Mouse (Mus musculus) neural tube, embryonic 13.5 days (tissue): ENCODE measurements around the gene Wasf2. TPM values are rescaled to one million over a fixed set of nuclear protein-coding genes. Genes with fewer than 3 reads are reported as not detected.

Source experiments
- ATAC-seq: fragments of 200-750 bp; cut with Nextera tagmentation; 2 replicates; pipeline ENCODE4 v1.8.0; 2017; ENCODE audit warnings: low read depth, mild to moderate bottlenecking, moderate TSS enrichment, moderate library complexity
- H3K27ac ChIP-seq: fragments of 300-500 bp; sonication (generic); replicated peaks from 2 replicates; pipeline ENCODE4 v1.5.1; 2015; ENCODE audit warnings: moderate library complexity, mild to moderate bottlenecking, inconsistent platforms
- H3K27me3 ChIP-seq: fragments of 300-500 bp; sonication (generic); 2 replicates; pipeline ENCODE4 v1.6.1; 2015; ENCODE audit warnings: mild to moderate bottlenecking, inconsistent platforms
- H3K36me3 ChIP-seq: fragments of 300-500 bp; sonication (generic); 2 replicates; pipeline ENCODE4 v1.6.1; 2015; ENCODE audit warnings: mild to moderate bottlenecking, inconsistent platforms
- H3K4me1 ChIP-seq: fragments of 300-500 bp; sonication (generic); replicated peaks from 2 replicates; pipeline ENCODE4 v1.6.1; 2015; ENCODE audit warnings: inconsistent platforms
- H3K4me2 ChIP-seq: fragments of 300-500 bp; sonication (generic); 2 replicates; pipeline ENCODE4 v1.6.1; 2015; ENCODE audit warnings: inconsistent platforms, mild to moderate bottlenecking, moderate library complexity
- H3K4me3 ChIP-seq: fragments of 300-500 bp; sonication (generic); 2 replicates; pipeline ENCODE4 v1.5.1; 2015; ENCODE audit warnings: mild to moderate bottlenecking, inconsistent platforms
- H3K9ac ChIP-seq: fragments of 300-500 bp; sonication (generic); 2 replicates; pipeline ENCODE4 v1.6.1; 2015; ENCODE audit warnings: moderate library complexity, mild to moderate bottlenecking, inconsistent platforms
- H3K9me3 ChIP-seq: fragments of 300-500 bp; sonication (generic); 2 replicates; pipeline ENCODE4 v1.6.1; 2016; ENCODE audit warnings: inconsistent platforms
- WGBS: fragments of 180-500 bp; shearing (Covaris S2); methylation state at CpG from one replicate; pipeline ENCODE4 v1.1.7; 2015; 5-methylcytosine and 5-hydroxymethylcytosine counted together
- polyA plus RNA-seq: library from polyadenylated mRNA; unstranded; fragments of >200 nt; fragmentation: Nextera tagmentation; extraction: Ambion mirVana; gene quantifications from 2 replicates; pipeline ENCODE4 v1.2.1, GENCODE M21; 2015

The Wasf2 gene
- polyA plus RNA-seq, 1 experiment from 2014 or later, result 36.5 TPM

- H3K9ac ChIP-seq, result peak overlapping the region; percentile 71
- no peak overlapping the region for H3K27ac ChIP-seq
- H3K9me3 ChIP-seq, result no peaks in the 10 kb centered on the region
- peak overlapping the region; percentile 59 for H3K4me3 ChIP-seq
- peaks cover 27% of the 10 kb centered on the region for H3K4me1 ChIP-seq
- WGBS, result 1% methylated on average over 44 of the region's 44 CpGs
- peaks cover 62% of the 10 kb centered on the region for H3K27me3 ChIP-seq
- peak overlapping the region; percentile 85 for H3K4me2 ChIP-seq
- H3K36me3 ChIP-seq, result no peaks in the 10 kb centered on the region
- peak; percentile 81 for ATAC-seq
These were observed 82.4 kb downstream of the Wasf2 start for GRCm38 (mm10) chr4:133212562-133213267.

GRCm38 (mm10) chr4:133213268-133213590, 82.9 kb downstream of the Wasf2 start:
- H3K4me2 ChIP-seq, result peak overlapping the region; percentile 85
- H3K27me3 ChIP-seq, result peaks cover 58% of the 10 kb centered on the region
- H3K9ac ChIP-seq, result 0 out of 2 replicates have a peak overlapping the region, but pooled peaks have one; percentile 71
- no peaks in the 10 kb centered on the region for H3K9me3 ChIP-seq
- no peak overlapping the region for H3K27ac ChIP-seq
- H3K36me3 ChIP-seq, result no peaks in the 10 kb centered on the region
- H3K4me3 ChIP-seq, result peak overlapping the region; percentile 59
- WGBS, result 1% methylated on average over 9 of the region's 9 CpGs
- ATAC-seq, result peak; percentile 12; the same call in 1 of the 2 replicates
- H3K4me1 ChIP-seq, result peaks cover 29% of the 10 kb centered on the region

- Histone ChIP-seq H3K27me3 (peaks cover 59% of the 10 kb centered on the region), H3K4me2 (peak overlapping the region; percentile 85), H3K4me1 (peaks cover 29% of the 10 kb centered on the region), H3K27ac (no peak overlapping the region), H3K4me3 (peak overlapping the region; percentile 59; the same call in 1 of the 2 replicates), H3K36me3 (no peaks in the 10 kb centered on the region), H3K9me3 (no peaks in the 10 kb centered on the region), H3K9ac (no peak overlapping the region)
- WGBS, result 9% methylated on average over 10 of the region's 10 CpGs
- no peak for ATAC-seq
These were observed 83.4 kb downstream of the Wasf2 start for GRCm38 (mm10) chr4:133213661-133214060.

- Histone ChIP-seq H3K4me3 (no peak overlapping the region), H3K9me3 (no peaks in the 10 kb centered on the region), H3K9ac (no peak overlapping the region), H3K4me1 (peaks cover 26% of the 10 kb centered on the region), H3K27ac (no peak overlapping the region), H3K36me3 (no peaks in the 10 kb centered on the region), H3K4me2 (no peak overlapping the region), H3K27me3 (peaks cover 72% of the 10 kb centered on the region)
- no peak for ATAC-seq
- WGBS, result 1% methylated on average over 5 of the region's 5 CpGs
These were observed 87.3 kb downstream of the Wasf2 start for GRCm38 (mm10) chr4:133217641-133218040.

- ATAC-seq, result no peak
- no peak overlapping the region for H3K4me3 ChIP-seq
- no peak overlapping the region for H3K27ac ChIP-seq
- H3K9me3 ChIP-seq, result no peaks in the 10 kb centered on the region
- H3K27me3 ChIP-seq, result peaks cover 62% of the 10 kb centered on the region
- no peaks in the 10 kb centered on the region for H3K36me3 ChIP-seq
- H3K4me2 ChIP-seq, result no peak overlapping the region
- peaks cover 21% of the 10 kb centered on the region for H3K4me1 ChIP-seq
- 90% methylated on average over 3 of the region's 3 CpGs for WGBS
- H3K9ac ChIP-seq, result no peak overlapping the region
These were observed 88.4 kb downstream of the Wasf2 start for GRCm38 (mm10) chr4:133218745-133219144.

- no peaks in the 10 kb centered on the region for H3K9me3 ChIP-seq
- 1% methylated on average over 25 of the region's 25 CpGs for WGBS
- H3K36me3 ChIP-seq, result no peaks in the 10 kb centered on the region
- no peak overlapping the region for H3K27ac ChIP-seq
- H3K27me3 ChIP-seq, result peaks cover 43% of the 10 kb centered on the region
- H3K4me3 ChIP-seq, result peak overlapping the region; percentile 31
- H3K4me2 ChIP-seq, result peak overlapping the region; percentile 53
- H3K9ac ChIP-seq, result peak overlapping the region; percentile 61
- H3K4me1 ChIP-seq, result peaks cover 24% of the 10 kb centered on the region
- peak; percentile 38; the same call in 1 of the 2 replicates for ATAC-seq
These were observed 90.4 kb downstream of the Wasf2 start for GRCm38 (mm10) chr4:133220656-133221055.

GRCm38 (mm10) chr4:133221701-133222100, 91.4 kb downstream of the Wasf2 start:
- H3K27me3 ChIP-seq, result peaks cover 41% of the 10 kb centered on the region
- H3K36me3 ChIP-seq, result no peaks in the 10 kb centered on the region
- no peak overlapping the region for H3K9ac ChIP-seq
- WGBS, result 81% methylated on average over 8 of the region's 8 CpGs
- H3K4me2 ChIP-seq, result no peak overlapping the region
- H3K4me3 ChIP-seq, result no peak overlapping the region
- no peak overlapping the region for H3K27ac ChIP-seq
- H3K4me1 ChIP-seq, result peaks cover 24% of the 10 kb centered on the region
- ATAC-seq, result no peak
- H3K9me3 ChIP-seq, result no peaks in the 10 kb centered on the region

GRCm38 (mm10) chr4:133223875-133224274, 93.6 kb downstream of the Wasf2 start:
- H3K4me3 ChIP-seq, result no peak overlapping the region
- H3K27ac ChIP-seq, result no peak overlapping the region
- H3K36me3 ChIP-seq, result no peaks in the 10 kb centered on the region
- H3K9ac ChIP-seq, result no peak overlapping the region
- H3K27me3 ChIP-seq, result peaks cover 36% of the 10 kb centered on the region
- no peak overlapping the region for H3K4me2 ChIP-seq
- WGBS, result 59% methylated on average over 5 of the region's 5 CpGs
- H3K4me1 ChIP-seq, result peaks cover 21% of the 10 kb centered on the region
- H3K9me3 ChIP-seq, result no peaks in the 10 kb centered on the region
- no peak for ATAC-seq

GRCm38 (mm10) chr4:133226073-133226472, 95.8 kb downstream of the Wasf2 start:
- Histone ChIP-seq H3K4me2 (no peak overlapping the region), H3K36me3 (no peaks in the 10 kb centered on the region), H3K27ac (no peak overlapping the region), H3K9me3 (no peaks in the 10 kb centered on the region), H3K4me3 (no peak overlapping the region), H3K27me3 (peaks cover 17% of the 10 kb centered on the region), H3K4me1 (peaks cover 14% of the 10 kb centered on the region; the same call in 1 of the 2 replicates), H3K9ac (no peak overlapping the region)
- 78% methylated on average over 10 of the region's 10 CpGs for WGBS
- no peak for ATAC-seq

GRCm38 (mm10) chr4:133227636-133228035, 97.3 kb downstream of the Wasf2 start:
- Histone ChIP-seq H3K9me3 (no peaks in the 10 kb centered on the region), H3K9ac (no peak overlapping the region), H3K27ac (no peak overlapping the region), H3K4me1 (peaks cover 10% of the 10 kb centered on the region; the same call in 1 of the 2 replicates), H3K4me2 (no peak overlapping the region), H3K36me3 (no peaks in the 10 kb centered on the region), H3K4me3 (no peak overlapping the region), H3K27me3 (0 out of 2 replicates have a peak, but pooled peaks cover under 1% of the 10 kb centered on the region)
- 55% methylated on average over 8 of the region's 8 CpGs for WGBS
- no peak for ATAC-seq

- H3K36me3 ChIP-seq, result no peaks in the 10 kb centered on the region
- H3K4me3 ChIP-seq, result no peak overlapping the region
- no peaks in the 10 kb centered on the region for H3K9me3 ChIP-seq
- WGBS, result 58% methylated on average over 8 of the region's 8 CpGs
- H3K9ac ChIP-seq, result no peak overlapping the region
- H3K4me2 ChIP-seq, result no peak overlapping the region
- 0 out of 2 replicates have a peak overlapping the region, but pooled peaks have one; percentile 5 for H3K27ac ChIP-seq
- no peak for ATAC-seq
- no peaks in the 10 kb centered on the region for H3K4me1 ChIP-seq
- no peaks in the 10 kb centered on the region for H3K27me3 ChIP-seq
These were observed 99.3 kb downstream of the Wasf2 start for GRCm38 (mm10) chr4:133229582-133229981.

GRCm38 (mm10) chr4:133233285-133233976, 103.1 kb downstream of the Wasf2 start:
- no peak overlapping the region for H3K9ac ChIP-seq
- H3K27ac ChIP-seq, result no peak overlapping the region
- no peak for ATAC-seq
- H3K27me3 ChIP-seq, result peaks cover 7% of the 10 kb centered on the region
- H3K4me3 ChIP-seq, result no peak overlapping the region
- H3K4me2 ChIP-seq, result no peak overlapping the region
- WGBS, result 43% methylated on average over 10 of the region's 10 CpGs
- no peaks in the 10 kb centered on the region for H3K4me1 ChIP-seq
- H3K36me3 ChIP-seq, result no peaks in the 10 kb centered on the region
- H3K9me3 ChIP-seq, result no peaks in the 10 kb centered on the region
